Mouse (Mus musculus): ENCODE results near the gene Gmds.

The Gmds gene

GRCm38 (mm10) chr13:31854000-31854399, 484.5 kb downstream of the Gmds start:
- no peak for DNase-seq

- DNase-seq = no peak
These were observed 485.0 kb downstream of the Gmds start for GRCm38 (mm10) chr13:31853564-31853963.

GRCm38 (mm10) chr13:31849258-31849971, 489.1 kb downstream of the Gmds start:
- no peak for DNase-seq

GRCm38 (mm10) chr13:31835802-31836201, 502.7 kb downstream of the Gmds start:
- no peak for DNase-seq

GRCm38 (mm10) chr13:31830332-31830731, 508.2 kb downstream of the Gmds start:
- DNase-seq = no peak

- DNase-seq = no peak
These were observed 510.1 kb downstream of the Gmds start for GRCm38 (mm10) chr13:31828446-31828845.

GRCm38 (mm10) chr13:31827820-31828332, 510.7 kb downstream of the Gmds start:
- DNase-seq = no peak

- no peak for DNase-seq
These were observed 511.4 kb downstream of the Gmds start for GRCm38 (mm10) chr13:31827160-31827559.

- no peak for DNase-seq
These were observed 513.4 kb downstream of the Gmds start for GRCm38 (mm10) chr13:31825180-31825579.

GRCm38 (mm10) chr13:31823316-31823715, 515.2 kb downstream of the Gmds start:
- no peak for DNase-seq

- DNase-seq = no peak
These were observed 517.5 kb downstream of the Gmds start for GRCm38 (mm10) chr13:31821050-31821449.

GRCm38 (mm10) chr13:31820587-31821017, 517.9 kb downstream of the Gmds start:
- DNase-seq = no peak

GRCm38 (mm10) chr13:31819664-31820405, 518.7 kb downstream of the Gmds start:
- DNase-seq = no peak

GRCm38 (mm10) chr13:31818337-31818736, 520.2 kb downstream of the Gmds start:
- no peak for DNase-seq

- DNase-seq = no peak
These were observed 523.0 kb downstream of the Gmds start for GRCm38 (mm10) chr13:31815383-31816003.

- no peak for DNase-seq
These were observed 525.8 kb downstream of the Gmds start for GRCm38 (mm10) chr13:31812701-31813100.

GRCm38 (mm10) chr13:31811542-31812021, 527.0 kb downstream of the Gmds start:
- DNase-seq = no peak

GRCm38 (mm10) chr13:31810693-31811541, 527.6 kb downstream of the Gmds start:
- DNase-seq = no peak

GRCm38 (mm10) chr13:31810375-31810692, 528.2 kb downstream of the Gmds start:
- DNase-seq = no peak

GRCm38 (mm10) chr13:31809701-31810100, 528.8 kb downstream of the Gmds start:
- no peak for DNase-seq

GRCm38 (mm10) chr13:31808804-31809420, 529.6 kb downstream of the Gmds start:
- no peak for DNase-seq

Measured in right cerebral cortex, adult 18-20 months (tissue).